Mouse (Mus musculus) lung, adult 18-20 months (tissue): ENCODE data around the gene Iqgap2.

Experiments
- DNase-seq, 2 experiments: peaks; one replicate each; pipeline ENCODE4 v3.0.0; 2022; ENCODE audit warnings: mixed read lengths in 2 of 2

Iqgap2 gene

GRCm38 (mm10) chr13:95646687-95647111 is 245.0 kb downstream of the Iqgap2 start:
- DNase-seq = no peak

GRCm38 (mm10) chr13:95643740-95644139 is 248.0 kb downstream of the Iqgap2 start:
- DNase-seq = no peak

DNA sequence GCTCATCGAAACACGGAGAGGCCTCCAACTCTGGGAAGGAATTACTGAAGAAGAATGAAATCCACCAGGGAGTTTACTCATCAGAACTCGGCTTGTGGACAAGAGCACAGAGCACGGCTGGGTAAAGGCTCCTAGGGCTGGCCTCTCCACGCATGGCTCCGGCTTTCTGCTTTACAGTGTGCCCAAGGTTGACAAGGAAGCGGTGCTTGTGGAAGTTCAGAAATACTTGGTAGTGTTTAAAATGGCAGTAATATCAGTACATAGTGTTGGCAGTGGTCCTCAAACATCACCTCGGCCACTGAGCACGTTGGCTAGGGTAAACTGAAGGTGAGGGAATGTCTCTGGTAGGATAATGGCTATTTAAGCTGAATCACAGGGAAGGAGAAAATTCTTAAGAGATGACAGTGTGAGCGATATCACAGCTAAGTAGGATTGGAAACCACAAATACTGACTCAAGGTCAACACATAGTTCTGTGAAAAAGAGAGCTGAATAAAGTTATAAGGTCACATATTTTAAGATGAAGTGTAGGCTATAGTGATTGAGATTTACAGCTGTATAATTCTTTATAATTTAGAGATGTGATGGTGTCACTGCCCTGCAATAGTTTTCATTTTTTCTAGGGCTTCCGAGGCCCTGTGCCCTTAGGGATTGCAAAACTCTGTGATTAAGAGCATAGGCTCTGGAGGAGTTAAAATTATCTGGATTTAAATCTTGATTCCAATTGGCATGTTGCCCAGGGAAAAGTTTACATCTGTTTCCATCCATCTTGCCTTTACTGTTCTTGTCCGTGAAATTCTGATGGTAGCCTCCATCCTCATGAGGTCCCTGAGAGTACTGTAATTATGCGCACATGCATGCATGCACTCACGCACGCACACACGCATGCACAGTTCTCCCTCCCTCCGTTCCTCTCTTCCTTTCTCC is 250.4 kb downstream of the Iqgap2 start:
- no peak for DNase-seq

- peak in 1 of 2 experiments; percentile 42 for DNase-seq
These were observed 251.3 kb downstream of the Iqgap2 start for GRCm38 (mm10) chr13:95640408-95640807.

GRCm38 (mm10) chr13:95639336-95640116 is 252.2 kb downstream of the Iqgap2 start:
- DNase-seq = peak; percentile 51 to 66

DNA sequence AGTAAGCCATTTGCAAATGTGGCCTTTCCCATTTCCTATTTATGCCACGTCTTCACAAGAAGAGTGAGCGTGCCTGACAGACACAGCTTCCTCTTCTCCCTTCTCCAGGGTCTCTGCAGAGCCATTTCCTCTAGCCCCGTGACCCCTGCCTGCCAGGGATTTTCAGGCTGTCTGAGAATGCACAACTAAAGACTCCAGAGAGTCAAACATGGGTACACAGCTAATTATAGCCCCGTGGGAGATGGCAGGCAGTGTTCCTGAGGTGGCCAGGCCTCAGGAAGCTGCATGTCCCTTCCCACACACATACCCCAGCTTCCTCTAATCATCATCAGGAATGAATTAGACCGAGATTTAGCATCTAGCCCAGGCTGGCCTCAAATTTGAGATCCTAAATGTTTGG is 252.8 kb downstream of the Iqgap2 start:
- DNase-seq = peak; percentile 24 to 36

DNA sequence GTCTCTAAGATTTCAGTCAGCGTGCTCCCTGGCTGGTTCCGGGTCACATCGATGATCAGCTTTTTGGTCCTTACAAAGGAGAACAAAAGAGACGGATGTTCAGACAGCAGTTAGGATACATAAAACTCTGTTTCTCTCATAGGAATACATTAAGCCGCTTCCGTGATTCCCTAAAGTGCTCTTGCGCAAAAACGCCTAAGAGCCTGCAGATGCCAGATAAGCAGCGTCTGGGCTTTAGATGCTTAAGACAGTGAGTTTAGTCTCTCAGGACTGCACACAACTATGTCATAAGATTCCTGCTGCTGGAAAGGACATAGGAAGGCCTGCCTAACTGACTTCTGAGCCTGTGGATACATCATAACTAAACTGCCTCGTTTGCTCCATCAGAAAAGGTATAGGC is 254.0 kb downstream of the Iqgap2 start:
- DNase-seq = no peak

GRCm38 (mm10) chr13:95635301-95635700 is 256.4 kb downstream of the Iqgap2 start:
- DNase-seq = no peak

GRCm38 (mm10) chr13:95634451-95634850 is 257.3 kb downstream of the Iqgap2 start:
- DNase-seq = no peak

DNA sequence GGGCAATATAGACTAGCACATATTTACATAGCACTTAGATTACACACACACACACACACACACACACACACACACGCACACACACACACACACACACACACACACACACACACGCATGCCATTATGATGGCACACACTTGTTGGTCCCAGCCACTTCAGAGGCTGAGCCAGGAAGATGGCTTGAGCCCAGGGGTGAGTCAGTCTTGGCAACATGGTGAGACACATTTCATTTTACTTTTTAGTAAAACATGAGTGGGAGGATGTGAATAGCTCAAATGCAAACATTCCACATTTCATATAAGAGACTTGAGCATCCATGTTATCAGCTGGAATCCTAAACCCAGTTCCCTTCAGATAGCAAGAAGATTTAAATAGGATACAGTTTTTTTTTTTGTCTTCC is 258.3 kb downstream of the Iqgap2 start:
- no peak for DNase-seq

DNA sequence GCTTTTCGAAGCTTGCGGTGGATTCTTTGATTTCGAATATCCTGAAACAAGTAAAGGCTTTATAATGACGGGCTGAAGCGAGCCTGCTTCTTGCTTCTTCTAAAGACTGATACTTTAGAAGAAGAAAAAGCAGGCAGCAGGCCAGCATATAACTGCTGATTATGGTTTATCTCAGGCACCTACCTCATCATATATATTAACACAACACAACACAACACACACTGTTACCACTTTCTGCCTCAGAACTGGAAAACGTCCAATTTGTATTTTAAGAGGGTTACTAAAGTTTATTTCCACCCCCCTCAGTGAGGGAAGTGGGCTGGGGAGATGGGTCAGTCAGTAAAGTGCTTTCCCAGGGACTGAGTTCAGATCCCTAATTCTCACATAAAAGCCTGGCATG is 259.6 kb downstream of the Iqgap2 start:
- DNase-seq = no peak

DNA sequence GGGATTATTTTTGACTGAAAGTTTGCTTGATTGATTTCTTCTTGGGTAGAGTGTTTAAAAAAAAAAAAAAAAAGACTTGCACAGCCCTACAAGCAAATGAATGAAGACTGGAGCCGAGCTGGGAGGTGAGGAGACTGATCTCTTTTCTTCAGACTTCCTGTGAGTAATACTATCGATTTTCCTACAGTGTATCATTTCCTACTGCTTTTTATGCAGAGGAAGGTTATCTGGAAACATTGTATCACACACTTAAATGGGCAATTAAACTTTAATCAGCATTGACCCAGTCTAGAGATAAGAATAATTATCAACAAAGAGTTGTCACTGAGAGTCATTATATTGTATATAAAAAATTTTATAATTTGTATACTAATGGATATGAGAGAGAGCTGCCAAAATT is 261.0 kb downstream of the Iqgap2 start:
- no peak for DNase-seq

GRCm38 (mm10) chr13:95629751-95630150 is 262.0 kb downstream of the Iqgap2 start:
- no peak for DNase-seq

- no peak for DNase-seq
These were observed 265.0 kb downstream of the Iqgap2 start for GRCm38 (mm10) chr13:95626696-95627095.

- no peak for DNase-seq
These were observed 268.7 kb downstream of the Iqgap2 start for GRCm38 (mm10) chr13:95623042-95623441.

DNA sequence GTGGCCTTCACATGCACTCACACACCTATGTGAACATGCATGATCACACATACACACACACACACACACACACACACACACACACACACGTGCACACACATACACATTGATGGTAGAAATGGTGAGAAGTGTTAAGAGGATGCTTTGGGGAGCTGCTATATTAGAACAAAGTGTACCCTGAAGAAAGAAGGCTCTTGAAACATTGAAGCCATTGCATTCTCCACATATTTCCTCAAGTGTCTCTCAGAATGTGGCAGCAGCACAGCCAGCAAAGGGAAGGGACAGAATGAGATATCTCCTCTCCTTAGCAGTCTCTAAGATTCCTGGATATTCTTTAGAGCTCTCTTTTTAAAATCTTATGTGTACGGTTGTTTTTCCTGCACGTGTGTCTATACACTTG is 270.2 kb downstream of the Iqgap2 start:
- DNase-seq = no peak

DNA sequence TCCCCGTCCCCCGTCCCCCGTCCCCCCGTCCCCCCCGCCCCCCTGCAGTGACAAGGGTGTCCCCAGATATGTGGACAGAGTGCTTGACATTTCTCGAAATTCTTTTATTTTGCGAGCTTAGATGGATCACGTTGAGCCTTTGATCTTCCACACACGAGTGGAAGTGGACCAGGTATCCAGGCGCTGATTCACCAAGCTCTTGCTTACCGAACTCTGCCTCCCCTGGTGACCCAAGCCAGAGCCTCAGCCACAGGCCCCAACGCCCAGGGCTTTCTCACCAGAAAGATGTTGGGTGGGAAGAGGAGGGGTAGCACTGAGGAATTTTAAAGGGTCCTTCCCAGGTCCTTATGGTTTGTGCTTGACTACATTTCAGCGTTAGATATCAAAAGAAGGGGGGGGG is 272.9 kb downstream of the Iqgap2 start:
- DNase-seq = no peak

GRCm38 (mm10) chr13:95618309-95618712 is 273.4 kb downstream of the Iqgap2 start, which contains the start of gene F2r:
F2r (minus strand) TSS chr13:95618487.
- peak; percentile 85 to 86 for DNase-seq

- no peak for DNase-seq
These were observed 274.0 kb downstream of the Iqgap2 start for GRCm38 (mm10) chr13:95617671-95618171.

DNA sequence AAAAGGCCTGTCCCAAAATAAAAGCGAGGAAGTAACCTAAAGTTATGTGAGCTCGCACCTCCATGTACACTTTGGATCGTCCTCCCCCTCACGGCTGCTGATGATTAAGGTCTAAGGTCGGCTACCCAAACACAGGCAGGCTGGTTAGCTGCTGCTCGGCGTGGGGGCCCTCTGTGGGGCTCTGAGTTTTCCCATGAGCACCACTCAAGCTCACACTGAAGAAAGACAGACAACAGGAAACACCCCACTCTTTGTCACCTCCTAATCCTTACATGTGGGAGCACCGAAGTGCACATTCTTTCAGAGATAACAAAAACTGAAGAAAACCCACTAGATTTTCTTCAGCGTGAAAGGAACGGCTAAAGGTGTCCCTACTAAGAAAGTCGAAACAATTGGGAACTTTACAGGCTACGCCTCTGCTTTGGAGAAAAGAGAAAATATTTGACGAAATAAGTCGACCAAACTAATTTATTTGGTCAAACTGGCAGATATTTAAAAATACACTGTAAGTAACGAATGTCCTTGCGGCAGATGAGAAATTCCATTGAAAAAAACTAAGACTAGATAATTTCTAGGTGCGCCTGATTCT is 274.5 kb downstream of the Iqgap2 start:
- no peak for DNase-seq

GRCm38 (mm10) chr13:95616512-95616911 is 275.2 kb downstream of the Iqgap2 start:
- no peak for DNase-seq

DNA sequence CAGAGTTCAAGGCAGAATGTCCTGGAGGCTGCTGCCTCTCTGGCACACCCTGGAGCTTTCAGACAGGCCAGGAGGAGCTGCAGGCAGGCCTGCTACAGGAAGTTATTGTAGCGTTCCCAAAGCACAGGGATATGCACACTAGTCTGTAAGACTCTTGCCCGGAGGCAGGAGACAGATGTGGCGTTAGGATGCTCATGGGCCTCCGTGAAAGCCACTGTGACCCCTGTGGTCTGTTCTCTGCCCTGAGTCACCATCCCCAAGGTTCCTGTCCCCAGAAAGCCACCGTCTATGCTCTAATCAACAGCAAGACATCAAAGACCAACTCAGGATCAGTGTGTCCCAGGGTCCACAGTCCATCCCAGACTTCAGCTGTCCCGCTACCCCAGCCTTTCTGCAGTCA is 277.0 kb downstream of the Iqgap2 start:
- no peak for DNase-seq

- DNase-seq = no peak
These were observed 279.5 kb downstream of the Iqgap2 start for GRCm38 (mm10) chr13:95612243-95612642.
